Mouse (Mus musculus) gastrocnemius, postnatal 25 days (tissue): Measurements from ENCODE around the gene Stip1. TPM values are rescaled to one million over a fixed set of nuclear protein-coding genes. Genes with fewer than 3 reads are reported as not detected.
"Not testable (repeated sequence)": the region's sequence is repeated elsewhere in the genome, so short reads cannot be mapped to it uniquely, and the experiment has no call there.

ENCODE experiments used
- DNase-seq: peaks from one replicate; pipeline ENCODE4 v3.0.0; 2022
- total RNA-seq, 2 experiments: library from RNA; stranded (reverse); gene quantifications; 1 replicate in 1 of 2; 2 replicates in 1 of 2; pipeline ENCODE4 v1.2.3; 2021

Stip1 gene
- total RNA-seq, 2 experiments from 2014 or later, result 86.5 to 95.6 TPM

- DNase-seq, result no peak
Measured at GRCm38 (mm10) chr19:7017541-7018457, 22.0 kb downstream of the Stip1 start.

GRCm38 (mm10) chr19:7014481-7015135 is 25.2 kb downstream of the Stip1 start:
- no peak for DNase-seq

GRCm38 (mm10) chr19:7013984-7014383 is 25.8 kb downstream of the Stip1 start:
- DNase-seq, result no peak

- no peak for DNase-seq
Measured at GRCm38 (mm10) chr19:7012426-7012825, 27.3 kb downstream of the Stip1 start.

GRCm38 (mm10) chr19:7006892-7007593 is 32.7 kb downstream of the Stip1 start:
- DNase-seq, result no peak

- no peak for DNase-seq
Measured at GRCm38 (mm10) chr19:6999360-7000063, 40.3 kb downstream of the Stip1 start.

- DNase-seq, result no peak
Measured at GRCm38 (mm10) chr19:6997721-6998290, 42.0 kb downstream of the Stip1 start.

GRCm38 (mm10) chr19:6996006-6996405 is 43.8 kb downstream of the Stip1 start, which contains the start of the genes Nudt22 and Trpt1:
TSS of gene Nudt22 (minus strand) at chr19:6996117.
TSS of gene Trpt1 (plus strand) at chr19:6996131.
- peak; percentile 88 for DNase-seq

- no peak for DNase-seq
Measured at GRCm38 (mm10) chr19:6995255-6995991, 44.3 kb downstream of the Stip1 start.

GRCm38 (mm10) chr19:6994489-6994888 is 45.3 kb downstream of the Stip1 start:
- DNase-seq, result no peak

- no peak for DNase-seq
Measured at GRCm38 (mm10) chr19:6994002-6994401, 45.8 kb downstream of the Stip1 start.

- DNase-seq, result no peak
Measured at GRCm38 (mm10) chr19:6993011-6993770, 46.6 kb downstream of the Stip1 start.

- peak; percentile 95 for DNase-seq
Measured at GRCm38 (mm10) chr19:6992011-6992858, 47.5 kb downstream of the Stip1 start, which contains the start of gene Dnajc4. TSS of gene Dnajc4 (minus strand) at chr19:6992572.

- DNase-seq, result not testable (repeated sequence)
Measured at GRCm38 (mm10) chr19:6991166-6991565, 48.6 kb downstream of the Stip1 start.

- no peak for DNase-seq
Measured at GRCm38 (mm10) chr19:6990712-6991111, 49.1 kb downstream of the Stip1 start.

GRCm38 (mm10) chr19:6989251-6989650 is 50.5 kb downstream of the Stip1 start:
- no peak for DNase-seq

- no peak for DNase-seq
Measured at GRCm38 (mm10) chr19:6987904-6988285, 51.9 kb downstream of the Stip1 start.

GRCm38 (mm10) chr19:6987061-6987903 is 52.5 kb downstream of the Stip1 start, which contains the start of gene Vegfb:
TSS of gene Vegfb (minus strand) at chr19:6987651.
- peak; percentile 77 for DNase-seq
